Mouse (Mus musculus) megakaryocyte, adult 5-6 weeks (primary cell): Measurements from ENCODE around the gene Magi2. TPM values are rescaled to one million over a fixed set of nuclear protein-coding genes. Genes with fewer than 3 reads are reported as not detected.

Source experiments
- ATAC-seq: 2 replicates; pipeline ENCODE4 v1.8.0; 2016; ENCODE audit warnings: mild to moderate bottlenecking, inconsistent platforms; ENCODE audit not compliant: poor library complexity, severe bottlenecking
- total RNA-seq, 2 experiments: library from RNA; stranded (forward) in 1 of 2; stranded (reverse) in 1 of 2; fragments of 153-499, 151-499 nt in 1 of 2; fragments of 221-1000, 200-1000 nt in 1 of 2; gene quantifications; 2 replicates each; pipeline versions ENCODE4 v1.2.3 to v1.2.4; 2015 to 2017

Gene Magi2
- total RNA-seq, 2 experiments from 2014 or later: 0.40 to 0.45 TPM

DNA sequence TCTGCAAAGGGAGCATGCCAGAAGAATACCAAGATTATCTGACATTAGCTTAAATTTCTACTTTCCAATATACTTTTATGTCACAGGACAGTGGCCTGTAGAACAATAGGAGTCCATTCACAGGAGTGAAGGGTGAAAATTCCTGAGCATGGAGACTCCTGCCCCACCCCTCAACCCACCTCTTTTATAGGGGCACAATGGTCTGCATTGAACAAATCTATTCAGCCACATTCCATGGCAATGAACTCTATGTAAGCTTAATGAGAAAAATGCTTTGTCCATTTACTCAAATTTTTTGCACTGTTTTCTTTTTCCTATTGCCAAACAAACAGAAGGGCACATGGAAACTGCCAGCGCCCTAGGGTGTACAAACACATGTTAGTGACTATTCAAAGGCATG, 838.2 kb downstream of the Magi2 start:
- no peak for ATAC-seq

GRCm38 (mm10) chr5:20068496-20068895, 841.7 kb downstream of the Magi2 start:
- ATAC-seq: no peak

GRCm38 (mm10) chr5:20068921-20069486, 842.2 kb downstream of the Magi2 start:
- no peak for ATAC-seq

- no peak for ATAC-seq
Observed at GRCm38 (mm10) chr5:20074101-20074500, 847.3 kb downstream of the Magi2 start.

DNA sequence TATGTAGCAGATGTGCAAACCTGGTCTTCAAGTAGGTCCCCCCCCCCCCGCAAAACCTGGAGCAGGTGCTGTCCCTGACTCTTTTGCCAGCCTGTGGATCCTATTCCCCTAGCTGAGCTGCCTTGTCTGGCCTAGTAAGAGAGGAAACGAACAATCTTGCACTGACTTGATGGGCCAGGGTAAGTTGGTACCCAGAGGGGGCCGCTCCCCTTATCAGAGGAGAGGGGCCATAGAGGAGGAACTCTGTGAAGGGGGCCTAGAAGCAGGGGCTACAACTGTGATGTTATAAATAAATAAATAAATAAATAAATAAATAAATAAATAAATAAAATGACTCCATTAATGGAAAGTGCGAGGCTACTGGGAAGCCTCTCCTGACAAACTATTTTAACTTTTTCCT, 848.0 kb downstream of the Magi2 start:
- no peak for ATAC-seq

GRCm38 (mm10) chr5:20078931-20079330, 852.1 kb downstream of the Magi2 start:
- no peak for ATAC-seq

DNA sequence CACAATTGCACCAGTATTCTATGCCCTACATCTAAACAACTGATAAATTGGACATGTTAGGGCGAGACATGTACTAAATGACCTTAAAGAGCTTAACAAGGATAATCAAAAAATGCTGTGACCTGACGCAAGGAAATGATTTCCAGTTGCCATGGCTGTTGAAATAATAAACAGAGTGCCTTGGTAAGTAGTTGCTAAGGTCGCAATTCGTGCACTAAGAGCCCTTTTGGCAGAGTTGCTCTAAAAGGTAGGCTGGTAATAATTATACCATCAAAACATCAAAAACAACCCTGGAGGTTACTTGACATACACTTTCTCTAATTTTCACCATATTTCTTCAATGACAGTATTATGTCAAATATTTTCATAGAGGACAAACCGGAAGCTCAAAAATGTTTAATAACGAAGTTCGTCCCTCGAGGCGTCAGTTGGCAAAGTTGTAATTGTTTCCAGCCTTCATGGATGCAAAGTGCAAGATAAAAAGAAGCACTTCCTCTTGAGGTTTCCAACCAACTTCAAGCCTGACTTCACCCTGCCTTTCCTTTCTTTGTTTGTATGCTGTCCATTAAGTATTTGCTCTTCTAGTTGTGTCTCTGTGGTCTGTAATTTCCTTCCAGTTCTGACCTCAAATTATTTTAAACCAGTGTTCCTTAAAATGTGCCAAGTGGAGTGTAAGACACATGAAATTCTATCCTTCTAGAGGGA, 853.9 kb downstream of the Magi2 start:
- ATAC-seq: 0 out of 2 replicates have a peak, but pooled peaks have one; percentile 33

DNA sequence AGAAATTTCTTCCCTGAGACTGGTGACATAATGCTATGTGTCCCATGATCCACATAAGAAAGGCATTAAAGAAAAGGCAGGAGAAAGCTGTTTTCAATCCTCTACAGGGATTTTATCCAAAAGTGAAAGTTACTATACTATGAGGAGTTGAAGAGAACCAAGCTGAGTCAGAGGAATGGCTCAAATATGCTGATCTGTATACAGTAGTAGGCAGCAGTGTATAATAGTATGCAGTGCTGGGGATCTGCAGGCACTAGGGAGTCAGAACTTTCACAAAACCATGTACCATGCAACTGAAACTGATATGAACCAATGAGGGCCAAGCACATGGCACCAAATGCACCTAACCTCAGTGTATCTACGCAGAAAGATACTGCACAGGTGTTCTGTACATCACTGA, 855.5 kb downstream of the Magi2 start:
- ATAC-seq: no peak

DNA sequence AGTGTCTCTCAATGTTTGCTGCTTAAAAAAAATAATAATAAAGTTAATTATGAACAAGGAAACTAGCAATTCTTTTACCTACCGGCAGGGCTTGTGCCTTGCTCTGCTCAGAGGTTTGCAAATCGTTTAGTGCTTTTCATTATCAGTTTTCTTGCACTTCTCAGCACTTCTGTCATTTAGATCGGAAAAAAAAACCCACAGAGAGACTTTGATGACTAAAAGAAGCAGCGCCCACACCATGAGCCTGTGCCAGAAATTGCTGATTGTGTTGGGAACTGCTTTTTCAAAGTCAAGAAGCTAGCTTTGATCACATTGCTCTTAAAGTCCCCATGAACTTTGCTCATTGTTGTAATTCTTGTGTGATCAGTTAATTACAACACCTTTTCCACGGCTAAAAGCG, 860.2 kb downstream of the Magi2 start:
- no peak for ATAC-seq

DNA sequence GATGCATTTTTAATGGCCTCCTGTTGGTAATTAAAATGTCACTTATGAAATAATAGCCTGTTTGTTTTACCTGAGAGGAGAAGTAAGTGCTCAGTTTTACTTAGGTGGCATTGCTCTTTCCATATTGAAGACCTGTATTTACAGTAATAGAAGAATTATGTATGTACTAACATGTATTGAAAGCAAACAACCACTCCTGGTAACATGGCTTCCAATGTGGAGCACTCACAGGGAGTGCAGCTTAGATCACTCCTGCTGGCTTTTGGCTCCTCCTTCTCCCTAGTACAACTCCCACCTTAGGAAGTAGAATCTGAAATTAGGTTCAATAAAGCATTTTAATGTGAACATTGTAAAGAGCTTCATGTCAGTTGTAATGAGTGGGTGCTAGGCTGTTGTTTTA, 877.0 kb downstream of the Magi2 start:
- ATAC-seq: no peak

DNA sequence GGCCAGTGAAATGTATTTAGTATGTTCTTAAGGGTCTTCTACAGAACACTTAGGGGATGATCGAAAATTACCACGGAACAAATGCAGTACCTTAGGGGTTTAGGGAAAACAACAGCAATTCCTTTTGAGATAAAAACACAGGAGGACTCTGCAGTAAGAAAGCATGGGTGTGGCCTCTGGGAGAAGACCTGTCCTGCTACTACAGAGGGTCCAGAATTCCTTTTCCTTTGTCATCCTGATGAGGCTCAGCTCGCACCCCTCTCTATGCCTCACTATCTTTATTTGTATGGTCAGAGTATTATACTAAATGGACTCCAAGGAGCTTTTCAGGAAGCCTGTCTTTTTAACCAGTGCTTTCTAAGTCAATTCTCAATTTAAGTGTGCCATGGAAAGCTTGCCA, 877.7 kb downstream of the Magi2 start:
- ATAC-seq: no peak

GRCm38 (mm10) chr5:20109496-20109895, 882.7 kb downstream of the Magi2 start:
- no peak for ATAC-seq

DNA sequence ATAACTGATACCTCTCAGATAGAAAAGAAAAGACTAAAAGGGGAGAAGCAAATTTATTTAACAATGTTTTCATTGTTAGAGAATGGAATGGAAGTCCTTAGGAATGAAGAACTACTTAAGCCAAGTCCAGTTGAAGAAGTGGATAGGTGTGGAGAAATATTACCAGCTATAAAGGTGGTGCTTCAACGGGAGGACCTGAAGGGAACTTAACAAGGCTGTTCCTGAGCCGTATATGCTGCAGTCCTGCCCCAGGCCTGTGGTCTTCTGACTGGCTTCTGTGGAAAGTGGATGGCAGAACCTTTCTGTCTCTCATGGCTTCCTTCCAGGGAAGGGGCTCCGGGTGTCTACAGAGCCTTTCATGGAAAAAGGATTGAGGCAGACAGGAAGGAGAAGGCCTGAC, 890.3 kb downstream of the Magi2 start:
- ATAC-seq: no peak

- ATAC-seq: no peak
Observed at GRCm38 (mm10) chr5:20140235-20140634, 913.4 kb downstream of the Magi2 start.

GRCm38 (mm10) chr5:20140662-20141444, 914.0 kb downstream of the Magi2 start:
- ATAC-seq: no peak

- ATAC-seq: no peak
Observed at GRCm38 (mm10) chr5:20153359-20154125, 926.7 kb downstream of the Magi2 start.

- no peak for ATAC-seq
Observed at GRCm38 (mm10) chr5:20196765-20197164, 969.9 kb downstream of the Magi2 start.

DNA sequence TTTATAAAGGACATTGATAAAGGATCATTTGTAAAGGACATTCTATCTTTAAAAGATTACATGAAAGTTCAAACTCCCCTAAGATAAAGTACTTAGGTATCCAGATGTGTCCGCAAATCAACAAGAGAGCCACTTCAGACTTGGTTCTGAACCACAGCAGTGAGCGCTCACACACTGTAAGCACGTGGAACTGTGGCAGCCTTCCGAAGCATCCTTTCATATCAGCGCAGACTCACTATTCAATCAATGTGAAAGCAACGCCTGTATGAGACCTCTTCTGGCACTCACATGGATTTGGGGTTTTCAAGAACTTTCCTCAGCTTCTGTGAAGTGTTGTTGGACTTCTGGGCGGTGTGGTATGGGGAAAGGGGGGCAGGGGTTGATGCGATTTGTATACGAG, 970.6 kb downstream of the Magi2 start:
- no peak for ATAC-seq

DNA sequence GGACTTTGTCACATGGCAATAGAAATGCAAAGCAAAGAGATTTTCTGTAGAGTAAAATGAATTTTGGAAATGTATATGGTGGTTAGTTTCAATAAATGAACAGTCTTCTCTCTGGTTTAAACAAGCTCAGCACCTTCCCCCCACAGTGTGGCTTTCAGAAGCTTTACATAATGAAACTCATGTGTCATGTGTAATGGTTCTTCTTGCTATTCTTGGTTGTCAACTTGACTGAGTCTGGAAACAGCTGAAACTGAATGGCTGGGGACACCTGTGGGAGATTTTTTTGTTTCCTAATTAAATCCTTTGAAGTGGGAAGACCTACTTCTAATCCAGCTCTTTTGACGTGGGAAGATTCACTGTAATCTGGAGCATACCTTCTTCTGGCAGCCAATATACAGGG, 974.5 kb downstream of the Magi2 start:
- ATAC-seq: no peak

DNA sequence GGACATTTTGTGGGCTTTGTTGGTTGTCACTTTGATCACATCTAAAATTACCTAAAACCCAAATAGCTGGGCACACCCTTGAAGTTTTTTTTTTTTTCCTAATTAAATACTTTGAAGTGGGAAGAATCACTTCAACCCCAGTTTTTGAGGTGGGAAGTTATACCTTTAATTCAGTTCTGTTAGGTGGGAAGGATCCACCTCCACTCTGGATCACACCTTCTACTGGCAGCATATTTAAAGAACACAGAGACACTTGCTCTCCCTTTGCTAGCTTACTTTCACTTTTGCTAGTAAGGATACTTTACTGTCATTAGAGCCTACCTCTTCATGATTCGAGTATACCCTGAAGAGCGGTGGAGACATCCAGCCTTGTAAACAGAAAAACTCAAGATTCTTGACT, 981.3 kb downstream of the Magi2 start:
- no peak for ATAC-seq

GRCm38 (mm10) chr5:20213299-20213698, 986.5 kb downstream of the Magi2 start:
- ATAC-seq: no peak
